Mouse (Mus musculus): ENCODE data around the gene Gck. TPM values are rescaled to one million over a fixed set of nuclear protein-coding genes. Genes with fewer than 3 reads are reported as not detected.

The Gck gene
- polyA plus RNA-seq, 1 experiment, result not detected

DNA sequence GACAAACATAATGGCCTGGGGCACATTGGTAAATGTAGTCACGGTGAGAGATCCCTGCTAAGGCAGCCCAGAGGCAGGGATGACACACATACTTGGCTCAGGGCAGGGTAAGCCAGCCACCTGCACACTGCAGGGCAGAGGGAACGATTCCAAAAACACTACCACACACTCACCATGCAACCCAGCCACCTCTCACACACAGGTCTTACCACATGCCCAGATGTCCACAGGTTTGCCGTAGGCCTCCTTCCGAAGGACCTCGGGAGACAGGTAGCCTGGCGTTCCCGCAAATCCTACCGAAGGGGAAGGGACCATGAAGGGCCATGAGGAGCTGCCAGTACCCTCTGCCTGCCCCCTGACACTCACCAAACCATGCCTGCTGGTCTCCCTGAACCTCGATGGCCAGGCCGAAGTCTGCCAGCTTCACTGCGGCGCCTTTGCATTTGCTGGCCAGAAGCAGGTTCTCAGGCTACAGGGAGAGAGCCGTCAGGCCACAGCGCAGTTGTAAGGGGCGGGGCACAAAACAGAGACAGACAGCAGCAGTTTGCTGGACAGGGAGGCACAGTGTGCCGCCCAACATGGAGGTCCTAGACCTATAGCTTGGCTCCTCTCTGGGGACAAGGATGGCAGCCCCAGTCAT lies 40.2 kb upstream of the Gck start:
- Histone ChIP-seq H3K27ac (ENCODE audit: insufficient read depth, low read length) (no peak overlapping the region), H3K36me3 (ENCODE audit: control insufficient read depth, insufficient read depth, low read length, poor library complexity, severe bottlenecking) (no peaks in the 10 kb centered on the region), H3K4me1 (ENCODE audit: control insufficient read depth, insufficient read depth, low read length) (no peaks in the 10 kb centered on the region), H3K9ac (ENCODE audit: low read depth, poor library complexity, severe bottlenecking) (no peak overlapping the region), H3K9me3 (replicated peaks; ENCODE audit: control insufficient read depth, insufficient read depth, low read length, poor library complexity, severe bottlenecking) (no peaks in the 10 kb centered on the region), H3K4me3 (ENCODE audit: low read depth, low read length) (no peak overlapping the region), H3K27me3 (ENCODE audit: control insufficient read depth, insufficient read depth, low read length, poor library complexity, severe bottlenecking) (no peaks in the 10 kb centered on the region)
- TF ChIP-seq POLR2A (IDR thresholded peaks at IDR 0.05; ENCODE audit: insufficient read depth, low read length), result no peak
- TF ChIP-seq EP300 (IDR thresholded peaks at IDR 0.05; ENCODE audit: insufficient read depth, low read depth, low read length), result no peak
- no peak for TF ChIP-seq CTCF (IDR thresholded peaks at IDR 0.05; ENCODE audit: low read depth, low read length)

DNA sequence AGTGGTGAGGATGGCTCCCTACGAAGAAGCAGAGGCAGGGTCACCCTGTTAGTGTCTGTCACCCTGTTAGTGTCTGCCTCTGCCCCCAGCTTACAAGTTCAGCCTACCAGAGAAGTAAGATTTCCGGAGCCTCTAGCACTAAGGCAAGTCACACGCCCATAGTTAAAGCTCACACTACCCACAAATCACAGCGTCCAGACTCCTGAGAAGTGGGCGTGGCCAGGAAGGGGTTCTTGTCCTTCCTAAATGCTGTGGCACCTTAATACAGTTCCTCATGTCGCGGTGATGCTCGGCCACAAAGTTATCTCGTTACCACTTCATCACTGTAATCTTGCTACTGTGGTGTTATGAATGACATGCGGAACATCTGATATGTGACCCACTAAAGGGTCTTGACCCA lies 38.2 kb upstream of the Gck start:
- Histone ChIP-seq H3K27ac (ENCODE audit: insufficient read depth, low read length) (no peak overlapping the region), H3K27me3 (ENCODE audit: control insufficient read depth, insufficient read depth, low read length, poor library complexity, severe bottlenecking) (no peaks in the 10 kb centered on the region), H3K9ac (ENCODE audit: low read depth, poor library complexity, severe bottlenecking) (no peak overlapping the region), H3K36me3 (ENCODE audit: control insufficient read depth, insufficient read depth, low read length, poor library complexity, severe bottlenecking) (no peaks in the 10 kb centered on the region), H3K9me3 (replicated peaks; ENCODE audit: control insufficient read depth, insufficient read depth, low read length, poor library complexity, severe bottlenecking) (no peaks in the 10 kb centered on the region), H3K4me3 (ENCODE audit: low read depth, low read length) (no peak overlapping the region), H3K4me1 (ENCODE audit: control insufficient read depth, insufficient read depth, low read length) (no peaks in the 10 kb centered on the region)
- TF ChIP-seq EP300 (IDR thresholded peaks at IDR 0.05; ENCODE audit: insufficient read depth, low read depth, low read length) (no peak), CTCF (IDR thresholded peaks at IDR 0.05; ENCODE audit: low read depth, low read length) (no peak), POLR2A (IDR thresholded peaks at IDR 0.05; ENCODE audit: insufficient read depth, low read length) (no peak)

- H3K9me3 ChIP-seq (replicated peaks; ENCODE audit: control insufficient read depth, insufficient read depth, low read length, poor library complexity, severe bottlenecking), result no peaks in the 10 kb centered on the region
- H3K36me3 ChIP-seq (ENCODE audit: control insufficient read depth, insufficient read depth, low read length, poor library complexity, severe bottlenecking), result no peaks in the 10 kb centered on the region
- no peak for TF ChIP-seq POLR2A (IDR thresholded peaks at IDR 0.05; ENCODE audit: insufficient read depth, low read length)
- TF ChIP-seq CTCF (IDR thresholded peaks at IDR 0.05; ENCODE audit: low read depth, low read length), result no peak
- no peak for TF ChIP-seq EP300 (IDR thresholded peaks at IDR 0.05; ENCODE audit: insufficient read depth, low read depth, low read length)
- H3K4me3 ChIP-seq (ENCODE audit: low read depth, low read length), result no peak overlapping the region
- no peaks in the 10 kb centered on the region for H3K4me1 ChIP-seq (ENCODE audit: control insufficient read depth, insufficient read depth, low read length)
- no peaks in the 10 kb centered on the region for H3K27me3 ChIP-seq (ENCODE audit: control insufficient read depth, insufficient read depth, low read length, poor library complexity, severe bottlenecking)
- H3K9ac ChIP-seq (ENCODE audit: low read depth, poor library complexity, severe bottlenecking), result no peak overlapping the region
- no peak overlapping the region for H3K27ac ChIP-seq (ENCODE audit: insufficient read depth, low read length)
Measured at GRCm38 (mm10) chr11:5983629-5984028, 33.7 kb upstream of the Gck start.

GRCm38 (mm10) chr11:5981323-5981722 lies 31.4 kb upstream of the Gck start:
- Histone ChIP-seq H3K36me3 (ENCODE audit: control insufficient read depth, insufficient read depth, low read length, poor library complexity, severe bottlenecking) (no peaks in the 10 kb centered on the region), H3K4me3 (ENCODE audit: low read depth, low read length) (0 out of 2 replicates have a peak overlapping the region, but pooled peaks have one; percentile 11), H3K27me3 (ENCODE audit: control insufficient read depth, insufficient read depth, low read length, poor library complexity, severe bottlenecking) (no peaks in the 10 kb centered on the region), H3K9me3 (replicated peaks; ENCODE audit: control insufficient read depth, insufficient read depth, low read length, poor library complexity, severe bottlenecking) (no peaks in the 10 kb centered on the region), H3K27ac (ENCODE audit: insufficient read depth, low read length) (no peak overlapping the region), H3K9ac (ENCODE audit: low read depth, poor library complexity, severe bottlenecking) (no peak overlapping the region), H3K4me1 (ENCODE audit: control insufficient read depth, insufficient read depth, low read length) (no peaks in the 10 kb centered on the region)
- no peak for TF ChIP-seq EP300 (IDR thresholded peaks at IDR 0.05; ENCODE audit: insufficient read depth, low read depth, low read length)
- TF ChIP-seq POLR2A (IDR thresholded peaks at IDR 0.05; ENCODE audit: insufficient read depth, low read length), result no peak
- no peak for TF ChIP-seq CTCF (IDR thresholded peaks at IDR 0.05; ENCODE audit: low read depth, low read length)

- Histone ChIP-seq H3K4me1 (ENCODE audit: control insufficient read depth, insufficient read depth, low read length) (no peaks in the 10 kb centered on the region), H3K27ac (ENCODE audit: insufficient read depth, low read length) (no peak overlapping the region), H3K27me3 (ENCODE audit: control insufficient read depth, insufficient read depth, low read length, poor library complexity, severe bottlenecking) (no peaks in the 10 kb centered on the region), H3K4me3 (ENCODE audit: low read depth, low read length) (no peak overlapping the region), H3K9ac (ENCODE audit: low read depth, poor library complexity, severe bottlenecking) (no peak overlapping the region), H3K36me3 (ENCODE audit: control insufficient read depth, insufficient read depth, low read length, poor library complexity, severe bottlenecking) (no peaks in the 10 kb centered on the region), H3K9me3 (replicated peaks; ENCODE audit: control insufficient read depth, insufficient read depth, low read length, poor library complexity, severe bottlenecking) (no peaks in the 10 kb centered on the region)
- TF ChIP-seq POLR2A (IDR thresholded peaks at IDR 0.05; ENCODE audit: insufficient read depth, low read length) (no peak), CTCF (IDR thresholded peaks at IDR 0.05; ENCODE audit: low read depth, low read length) (no peak), EP300 (IDR thresholded peaks at IDR 0.05; ENCODE audit: insufficient read depth, low read depth, low read length) (no peak)
Measured at GRCm38 (mm10) chr11:5980561-5980960, 30.7 kb upstream of the Gck start.

DNA sequence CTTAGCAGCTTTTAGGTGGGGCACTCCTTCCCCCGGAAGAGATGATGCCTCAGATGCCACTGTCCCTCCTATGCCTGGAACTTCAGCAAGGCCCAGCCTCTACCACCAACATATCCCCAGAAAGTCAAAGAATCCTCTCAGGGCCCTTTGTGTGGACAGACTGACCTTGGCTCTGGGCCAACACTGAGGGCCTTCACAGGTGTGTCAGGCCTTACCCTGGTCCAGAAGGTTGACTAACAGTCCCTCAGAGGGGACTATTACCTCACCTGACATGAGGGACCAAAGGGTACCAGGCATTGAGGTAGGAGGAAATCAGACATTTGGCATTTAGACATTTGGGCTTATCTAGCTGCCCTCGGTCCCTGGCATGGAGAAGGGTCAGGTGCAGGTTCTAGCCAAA lies 30.2 kb upstream of the Gck start:
- Histone ChIP-seq H3K4me1 (ENCODE audit: control insufficient read depth, insufficient read depth, low read length) (no peaks in the 10 kb centered on the region), H3K4me3 (ENCODE audit: low read depth, low read length) (no peak overlapping the region), H3K9ac (ENCODE audit: low read depth, poor library complexity, severe bottlenecking) (no peak overlapping the region), H3K36me3 (ENCODE audit: control insufficient read depth, insufficient read depth, low read length, poor library complexity, severe bottlenecking) (no peaks in the 10 kb centered on the region), H3K27ac (ENCODE audit: insufficient read depth, low read length) (no peak overlapping the region), H3K9me3 (replicated peaks; ENCODE audit: control insufficient read depth, insufficient read depth, low read length, poor library complexity, severe bottlenecking) (no peaks in the 10 kb centered on the region), H3K27me3 (ENCODE audit: control insufficient read depth, insufficient read depth, low read length, poor library complexity, severe bottlenecking) (no peaks in the 10 kb centered on the region)
- no peak for TF ChIP-seq CTCF (IDR thresholded peaks at IDR 0.05; ENCODE audit: low read depth, low read length)
- TF ChIP-seq POLR2A (IDR thresholded peaks at IDR 0.05; ENCODE audit: insufficient read depth, low read length), result no peak
- no peak for TF ChIP-seq EP300 (IDR thresholded peaks at IDR 0.05; ENCODE audit: insufficient read depth, low read depth, low read length)

Measured in ES-Bruce4 (cell line).